Mouse (Mus musculus) embryonic facial prominence, embryonic 13.5 days (tissue): ENCODE results near the gene Arap1. TPM values are rescaled to one million over a fixed set of nuclear protein-coding genes. Genes with fewer than 3 reads are reported as not detected.

Source experiments
- ATAC-seq: fragments of 200-750 bp; cut with Nextera tagmentation; 2 replicates; pipeline ENCODE4 v1.8.0; 2017; ENCODE audit warnings: low read depth; ENCODE audit not compliant: insufficient number of reproducible peaks, insufficient read depth, low FRiP score, low TSS enrichment
- H3K27ac ChIP-seq: fragments of 300-500 bp; sonication (generic); 2 replicates; pipeline ENCODE4 v1.5.1; 2015; ENCODE audit warnings: moderate library complexity, mild to moderate bottlenecking, inconsistent platforms
- H3K27me3 ChIP-seq: fragments of 300-500 bp; sonication (generic); 2 replicates; pipeline ENCODE4 v1.6.1; 2015; ENCODE audit warnings: mild to moderate bottlenecking, inconsistent platforms
- H3K36me3 ChIP-seq: fragments of 300-500 bp; sonication (generic); 2 replicates; pipeline ENCODE4 v1.6.1; 2015; ENCODE audit warnings: mild to moderate bottlenecking, inconsistent platforms
- H3K4me1 ChIP-seq: fragments of 300-500 bp; sonication (generic); 2 replicates; pipeline ENCODE4 v1.6.1; 2015; ENCODE audit warnings: inconsistent platforms
- H3K4me2 ChIP-seq: fragments of 300-500 bp; sonication (generic); 2 replicates; pipeline ENCODE4 v1.6.1; 2015; ENCODE audit warnings: moderate library complexity, mild to moderate bottlenecking, inconsistent platforms
- H3K4me3 ChIP-seq: fragments of 300-500 bp; sonication (generic); 2 replicates; pipeline ENCODE4 v1.5.1; 2015; ENCODE audit warnings: mild to moderate bottlenecking, inconsistent platforms
- H3K9ac ChIP-seq: fragments of 300-500 bp; sonication (generic); 2 replicates; pipeline ENCODE4 v1.6.1; 2015; ENCODE audit warnings: mild to moderate bottlenecking, inconsistent platforms
- H3K9me3 ChIP-seq: fragments of 300-500 bp; sonication (generic); 2 replicates; pipeline ENCODE4 v1.6.1; 2016; ENCODE audit warnings: inconsistent platforms
- WGBS: fragments of 180-500 bp; shearing (Covaris S2); methylation state at CpG from one replicate; pipeline ENCODE4 v1.1.7; 2015; ENCODE audit warnings: mixed read lengths; 5-methylcytosine and 5-hydroxymethylcytosine counted together
- polyA plus RNA-seq: library from polyadenylated mRNA; unstranded; fragments of >200 nt; fragmentation: Nextera tagmentation; extraction: Ambion mirVana; gene quantifications from 2 replicates; pipeline ENCODE4 v1.2.1, GENCODE M21; 2015

Gene Arap1
- 41.4 and 46.5 TPM in 2 replicates for polyA plus RNA-seq

DNA sequence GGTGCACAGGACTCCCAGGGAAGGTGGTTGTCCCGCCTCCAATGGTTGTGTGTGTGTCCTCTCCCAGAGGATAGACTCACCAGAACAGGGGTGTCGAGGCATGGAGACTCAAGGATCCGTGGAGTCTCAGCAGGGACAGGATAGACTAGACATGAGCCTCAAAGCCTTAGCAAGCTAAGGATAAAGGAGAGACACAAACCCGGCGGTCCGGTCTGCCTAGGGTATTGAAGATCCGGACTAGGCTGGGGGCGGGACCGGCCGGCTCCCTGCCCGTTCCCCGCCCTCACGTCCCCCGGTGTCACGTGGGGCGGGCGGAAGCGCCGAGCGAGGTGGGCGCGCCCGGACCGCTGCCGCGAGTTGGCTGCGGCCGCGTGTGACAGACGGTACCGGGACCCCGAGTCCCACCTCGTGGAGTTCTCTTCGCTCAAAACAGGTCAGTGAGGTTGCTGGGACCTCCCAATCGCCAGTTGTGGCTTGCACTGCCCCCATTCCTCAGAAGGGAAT is at the start of gene Arap1:
TSS of gene Arap1 (plus strand) at position 301 of the 504 bp plus-strand sequence.
- Histone ChIP-seq H3K9me3 (no peaks in the 10 kb centered on the region), H3K4me1 (peaks cover 29% of the 10 kb centered on the region), H3K4me2 (peak within 1 kb of the TSS; percentile 98), H3K4me3 (peak within 1 kb of the TSS; percentile 63), H3K27me3 (peaks cover 5% of the 10 kb centered on the region), H3K9ac (peak within 1 kb of the TSS; percentile 72), H3K36me3 (0 out of 2 replicates have a peak, but pooled peaks cover 4% of the 10 kb centered on the region), H3K27ac (no peak within 1 kb of the TSS)
- peak; percentile 60; the same call in 1 of the 2 replicates for ATAC-seq
- WGBS = under 1% methylated on average over 33 of the region's 35 CpGs

DNA sequence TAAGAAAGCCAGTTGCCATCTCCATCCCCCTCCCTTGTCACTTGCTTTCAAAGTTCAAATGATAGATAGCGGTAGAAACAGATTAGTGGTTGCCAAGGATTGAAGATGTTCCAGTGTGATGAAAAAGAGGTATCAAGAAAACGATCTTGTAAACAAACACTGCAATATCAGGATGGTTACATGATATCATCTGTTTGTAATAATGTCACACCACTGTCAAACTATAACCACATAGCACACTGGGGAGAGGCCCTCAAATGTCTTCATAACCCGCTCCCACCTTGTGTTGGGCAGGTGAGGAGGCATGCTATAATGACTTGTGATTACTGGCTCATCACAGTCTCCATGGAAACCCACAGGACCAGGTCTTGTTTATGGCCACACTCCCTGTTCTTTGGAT is 49.5 kb upstream of the Arap1 start:
- 81% methylated on average over 3 of the region's 3 CpGs for WGBS
- Histone ChIP-seq H3K36me3 (no peaks in the 10 kb centered on the region; the same call in 1 of the 2 replicates), H3K9ac (no peak overlapping the region), H3K4me1 (peaks cover 34% of the 10 kb centered on the region), H3K27ac (no peak overlapping the region), H3K9me3 (no peaks in the 10 kb centered on the region), H3K4me2 (no peak overlapping the region), H3K27me3 (peaks cover 30% of the 10 kb centered on the region), H3K4me3 (no peak overlapping the region)
- ATAC-seq = no peak

DNA sequence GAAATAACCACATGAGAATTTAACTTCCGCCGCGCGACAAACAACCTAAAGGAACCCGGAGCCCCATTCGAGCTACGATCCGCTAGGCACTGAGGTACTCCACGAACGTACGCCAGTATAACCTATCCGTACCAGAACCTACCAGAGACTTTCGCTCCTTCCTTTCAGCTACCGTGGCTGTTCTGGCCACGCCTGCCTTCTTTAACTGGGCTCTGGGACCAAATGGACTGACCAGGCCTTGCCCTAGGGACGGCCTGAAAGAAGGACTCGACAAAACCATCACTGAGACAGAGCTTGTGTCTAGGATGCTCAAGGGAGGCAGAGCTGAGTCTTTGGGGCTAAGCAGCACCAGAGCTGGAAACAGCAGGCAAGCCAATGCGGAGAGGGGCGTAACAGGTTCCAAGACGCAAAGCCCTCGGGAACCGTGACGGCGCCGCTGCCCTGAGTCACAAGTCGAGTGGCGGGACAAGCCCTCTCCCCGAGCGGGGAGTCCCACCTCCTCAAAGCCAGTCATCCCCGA is 46.4 kb upstream of the Arap1 start:
- peaks cover 30% of the 10 kb centered on the region for H3K4me1 ChIP-seq
- peaks cover 26% of the 10 kb centered on the region for H3K27me3 ChIP-seq
- under 1% methylated on average over 30 of the region's 30 CpGs for WGBS
- 0 out of 2 replicates have a peak, but pooled peaks have one; percentile 0 for ATAC-seq
- H3K9ac ChIP-seq = peak overlapping the region; percentile 78
- peak overlapping the region; percentile 74 for H3K4me3 ChIP-seq
- no peaks in the 10 kb centered on the region for H3K36me3 ChIP-seq
- peak overlapping the region; percentile 89 for H3K4me2 ChIP-seq
- H3K27ac ChIP-seq = peak overlapping the region; percentile 76
- no peaks in the 10 kb centered on the region for H3K9me3 ChIP-seq

DNA sequence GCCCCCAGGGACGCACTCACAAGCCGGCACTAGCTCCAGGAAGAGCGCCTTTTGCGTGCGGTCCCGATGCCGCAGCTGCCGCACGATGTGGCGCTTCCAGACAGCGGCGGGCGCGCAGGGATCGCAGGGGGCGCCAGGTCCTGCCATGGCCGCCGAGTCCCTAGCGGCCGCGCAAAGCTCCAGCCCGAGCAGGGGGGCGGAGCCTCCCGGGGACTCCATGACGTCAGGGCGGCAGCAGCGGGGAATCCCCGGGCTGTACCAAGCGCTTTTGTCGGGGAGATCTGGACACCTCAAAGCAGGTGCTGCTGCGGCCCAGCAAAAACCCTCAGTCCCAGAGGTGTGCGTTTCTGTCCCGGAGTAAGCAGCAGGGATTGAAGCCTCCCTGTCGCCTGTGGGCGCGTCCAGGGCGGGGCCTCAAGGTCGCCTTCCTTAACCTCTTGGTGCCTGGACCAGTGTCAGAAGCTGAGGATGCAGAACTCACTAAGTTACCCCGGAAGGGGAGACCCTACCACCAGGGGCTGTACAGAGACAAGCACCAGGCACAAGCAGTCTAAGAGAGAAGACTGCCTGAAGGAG is 45.9 kb upstream of the Arap1 start, which contains the start of gene Atg16l2:
TSS of gene Atg16l2 (minus strand) at position 371 of the 576 bp plus-strand sequence.
- under 1% methylated on average over 39 of the region's 39 CpGs for WGBS
- Histone ChIP-seq H3K27me3 (peaks cover 26% of the 10 kb centered on the region), H3K27ac (peak within 1 kb of the TSS; percentile 76), H3K4me3 (peak within 1 kb of the TSS; percentile 74), H3K9me3 (no peaks in the 10 kb centered on the region), H3K4me1 (peaks cover 25% of the 10 kb centered on the region), H3K36me3 (no peaks in the 10 kb centered on the region), H3K9ac (peak within 1 kb of the TSS; percentile 78), H3K4me2 (peak within 1 kb of the TSS; percentile 89)
- peak; percentile 96 for ATAC-seq

DNA sequence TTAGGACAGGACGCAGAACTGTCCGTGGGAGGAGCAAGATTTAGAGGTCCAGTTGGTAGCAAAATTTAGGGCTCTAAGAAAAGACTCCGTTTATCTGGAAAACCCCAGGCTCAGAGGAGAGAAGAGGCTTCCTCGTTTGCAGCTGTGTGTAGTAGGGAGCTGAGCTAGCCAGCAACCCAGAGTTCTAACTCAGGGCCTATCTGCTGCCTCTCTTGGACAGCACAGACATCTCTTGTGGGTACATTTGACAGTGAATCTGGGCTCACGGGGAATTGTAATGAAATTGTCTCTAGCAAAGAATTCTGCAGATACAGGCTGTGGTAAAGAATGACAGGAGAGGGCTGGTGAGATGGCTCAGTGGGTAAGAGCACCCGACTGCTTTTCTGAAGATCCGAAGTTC is 45.2 kb upstream of the Arap1 start:
- Histone ChIP-seq H3K9ac (peak overlapping the region; percentile 78; the same call in 1 of the 2 replicates), H3K36me3 (no peaks in the 10 kb centered on the region), H3K4me1 (peaks cover 22% of the 10 kb centered on the region), H3K4me2 (peak overlapping the region; percentile 89), H3K27ac (peak overlapping the region; percentile 76; the same call in 1 of the 2 replicates), H3K4me3 (peak overlapping the region; percentile 74), H3K9me3 (no peaks in the 10 kb centered on the region), H3K27me3 (peaks cover 22% of the 10 kb centered on the region)
- no peak for ATAC-seq
- 28% methylated on average over 7 of the region's 7 CpGs for WGBS

DNA sequence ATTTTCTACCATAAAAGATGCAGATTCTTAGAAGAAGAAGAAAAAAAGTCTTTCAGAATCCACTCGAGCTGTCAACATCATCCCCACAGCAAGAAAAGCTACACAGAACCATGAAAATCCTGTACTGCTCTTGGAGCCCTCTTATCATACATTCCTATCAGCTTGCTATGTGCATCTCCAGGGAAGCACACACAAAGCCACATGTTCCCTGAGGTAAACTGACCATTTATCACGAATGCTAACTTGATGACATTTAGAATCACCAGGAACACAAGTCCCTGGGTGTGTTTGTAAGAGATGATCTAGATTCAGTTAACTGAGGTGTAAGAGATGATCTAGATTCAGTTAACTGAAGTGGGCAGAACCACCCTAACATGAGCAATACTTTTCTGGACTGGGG is 41.0 kb upstream of the Arap1 start:
- no peak for ATAC-seq
- H3K9me3 ChIP-seq = no peaks in the 10 kb centered on the region
- no peak overlapping the region for H3K4me3 ChIP-seq
- H3K36me3 ChIP-seq = no peaks in the 10 kb centered on the region
- no peak overlapping the region for H3K27ac ChIP-seq
- H3K9ac ChIP-seq = no peak overlapping the region
- H3K4me1 ChIP-seq = peaks cover 9% of the 10 kb centered on the region
- no peak overlapping the region for H3K4me2 ChIP-seq
- no peaks in the 10 kb centered on the region for H3K27me3 ChIP-seq
- WGBS = 39% methylated on average over 2 of the region's 2 CpGs

DNA sequence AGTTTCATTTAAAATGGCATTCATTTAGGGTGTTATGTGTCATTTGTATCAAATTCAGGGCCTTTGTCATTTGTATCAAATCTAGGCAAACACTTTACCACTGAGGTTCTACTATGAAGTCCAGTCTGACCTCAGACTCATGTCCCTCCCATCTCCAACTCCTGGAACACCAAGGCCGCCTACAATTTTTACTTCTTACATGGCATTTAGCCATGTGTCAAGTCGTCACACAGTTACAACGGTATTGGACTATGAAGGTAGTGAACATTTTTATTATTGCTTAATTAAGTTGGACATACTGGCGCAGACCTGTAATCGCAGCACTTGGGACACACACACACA is 37.9 kb upstream of the Arap1 start:
- Histone ChIP-seq H3K9ac (peak overlapping the region; percentile 78), H3K36me3 (no peaks in the 10 kb centered on the region), H3K27me3 (no peaks in the 10 kb centered on the region), H3K4me2 (peak overlapping the region; percentile 61), H3K9me3 (no peaks in the 10 kb centered on the region), H3K4me1 (0 out of 2 replicates have a peak, but pooled peaks cover 4% of the 10 kb centered on the region), H3K27ac (peak overlapping the region; percentile 94), H3K4me3 (peak overlapping the region; percentile 72)
- no peak for ATAC-seq
- WGBS = 32% methylated on average over 5 of the region's 5 CpGs

DNA sequence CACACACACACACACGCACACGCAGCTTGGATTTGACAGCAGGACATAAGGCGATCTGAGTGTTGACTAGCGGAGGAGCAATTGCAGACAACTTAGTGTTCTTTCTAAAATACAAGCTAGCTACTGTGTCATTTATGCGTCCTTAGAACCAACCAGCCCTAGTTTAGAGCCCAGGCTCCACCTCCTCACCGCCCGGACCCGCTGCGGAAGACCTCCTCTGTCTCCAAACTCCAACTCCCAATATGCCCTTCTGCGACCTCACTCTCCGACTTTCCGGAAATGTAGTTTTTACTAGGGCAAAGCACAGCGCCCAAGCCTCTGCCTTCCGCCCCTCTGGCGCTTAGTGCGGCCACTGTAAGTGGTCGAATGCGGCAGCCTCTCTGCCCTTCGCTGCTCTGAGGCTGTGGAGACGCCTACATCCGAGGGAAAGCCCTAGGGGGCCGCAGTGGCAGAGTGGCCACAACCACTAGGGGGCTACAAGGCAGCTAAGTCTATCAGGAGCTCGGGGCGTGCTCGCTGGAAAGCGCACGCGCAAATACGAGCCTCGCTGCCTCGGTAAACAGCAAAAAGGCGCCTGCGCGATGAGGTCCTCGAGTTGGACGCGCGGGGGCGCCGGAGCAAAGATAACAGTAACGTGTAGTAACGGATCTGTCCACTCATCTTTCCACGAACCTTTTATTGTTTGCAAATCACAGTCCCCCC is 37.4 kb upstream of the Arap1 start:
- H3K4me1 ChIP-seq = 0 out of 2 replicates have a peak, but pooled peaks cover 4% of the 10 kb centered on the region
- H3K36me3 ChIP-seq = no peaks in the 10 kb centered on the region
- H3K4me2 ChIP-seq = peak overlapping the region; percentile 61
- H3K27me3 ChIP-seq = no peaks in the 10 kb centered on the region
- ATAC-seq = peak; percentile 92
- 1% methylated on average over 43 of the region's 43 CpGs for WGBS
- peak overlapping the region; percentile 72 for H3K4me3 ChIP-seq
- H3K27ac ChIP-seq = peak overlapping the region; percentile 94
- no peaks in the 10 kb centered on the region for H3K9me3 ChIP-seq
- peak overlapping the region; percentile 78 for H3K9ac ChIP-seq

DNA sequence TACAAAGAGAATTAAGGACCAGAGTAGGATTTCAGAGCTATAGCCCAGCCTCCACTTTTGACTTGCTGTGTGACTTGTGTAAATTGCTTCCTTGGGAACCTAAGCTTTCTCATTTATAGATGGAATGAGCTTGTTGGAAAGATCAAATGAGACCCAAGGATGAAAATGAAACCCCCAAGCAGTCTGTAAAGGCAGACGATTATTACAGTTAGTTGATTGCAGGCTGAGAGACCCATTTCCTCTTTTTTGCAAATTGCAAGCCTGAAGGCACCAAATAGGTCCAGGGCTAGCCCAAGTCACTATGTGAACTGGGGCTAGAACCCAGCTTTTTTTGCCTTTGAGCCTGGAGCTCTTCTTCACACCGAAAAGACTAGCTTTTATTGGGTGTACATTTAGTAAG is 36.8 kb upstream of the Arap1 start:
- no peak for ATAC-seq
- H3K27ac ChIP-seq = peak overlapping the region; percentile 94; the same call in 1 of the 2 replicates
- 0 out of 2 replicates have a peak, but pooled peaks cover 4% of the 10 kb centered on the region for H3K4me1 ChIP-seq
- H3K4me2 ChIP-seq = peak overlapping the region; percentile 61
- H3K27me3 ChIP-seq = no peaks in the 10 kb centered on the region
- H3K9me3 ChIP-seq = no peaks in the 10 kb centered on the region
- H3K4me3 ChIP-seq = peak overlapping the region; percentile 72
- 27% methylated on average over 2 of the region's 2 CpGs for WGBS
- H3K36me3 ChIP-seq = no peaks in the 10 kb centered on the region
- 0 out of 2 replicates have a peak overlapping the region, but pooled peaks have one; percentile 78 for H3K9ac ChIP-seq

DNA sequence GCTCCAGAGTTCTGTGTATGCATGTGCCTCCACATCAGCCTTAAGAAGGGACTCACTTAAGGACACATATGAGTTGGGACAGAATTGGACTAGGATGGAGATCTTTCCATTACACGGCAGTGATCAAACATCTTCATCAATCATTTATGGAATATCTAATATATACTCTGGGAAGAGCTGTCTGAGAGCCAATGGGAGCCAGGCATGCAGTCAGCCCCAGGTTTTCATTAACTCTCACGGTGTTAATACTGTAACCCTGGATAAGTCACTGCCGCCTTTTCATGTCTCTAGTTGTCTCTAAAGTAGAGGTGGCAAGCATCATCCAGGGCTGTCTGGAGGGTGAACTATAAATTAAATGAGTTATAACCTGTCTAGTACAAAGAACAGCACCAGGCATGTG is 34.8 kb upstream of the Arap1 start:
- no peaks in the 10 kb centered on the region for H3K36me3 ChIP-seq
- H3K4me2 ChIP-seq = no peak overlapping the region
- H3K9ac ChIP-seq = no peak overlapping the region
- H3K27ac ChIP-seq = no peak overlapping the region
- WGBS = 70% methylated on average over 3 of the region's 3 CpGs
- no peaks in the 10 kb centered on the region for H3K9me3 ChIP-seq
- peaks cover 1% of the 10 kb centered on the region; the same call in 1 of the 2 replicates for H3K27me3 ChIP-seq
- H3K4me3 ChIP-seq = no peak overlapping the region
- no peak for ATAC-seq
- 0 out of 2 replicates have a peak, but pooled peaks cover 4% of the 10 kb centered on the region for H3K4me1 ChIP-seq

DNA sequence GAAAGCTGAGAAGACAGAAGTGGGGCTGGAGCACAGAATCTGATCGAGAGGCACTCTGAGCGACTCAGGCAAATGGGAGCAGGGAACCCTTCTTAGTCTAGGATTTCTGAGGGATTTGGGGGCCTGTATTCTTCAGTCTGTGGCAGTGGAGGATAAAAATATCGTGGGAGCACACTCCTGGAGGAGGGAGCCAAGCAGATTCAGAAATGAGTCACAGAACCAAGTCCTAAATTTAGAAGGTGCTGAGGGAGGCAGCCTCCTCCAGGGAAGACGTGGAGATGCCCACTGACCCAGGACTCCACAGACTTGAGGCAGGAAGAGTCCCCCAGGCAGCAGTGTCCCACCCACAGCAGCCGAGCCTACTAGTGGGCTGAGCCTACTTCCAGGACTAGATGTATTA is 33.5 kb upstream of the Arap1 start:
- H3K4me3 ChIP-seq = no peak overlapping the region
- H3K4me2 ChIP-seq = no peak overlapping the region
- H3K27ac ChIP-seq = no peak overlapping the region
- H3K9me3 ChIP-seq = no peaks in the 10 kb centered on the region
- peaks cover 11% of the 10 kb centered on the region for H3K27me3 ChIP-seq
- 61% methylated on average over 5 of the region's 5 CpGs for WGBS
- ATAC-seq = no peak
- H3K4me1 ChIP-seq = 0 out of 2 replicates have a peak, but pooled peaks cover 4% of the 10 kb centered on the region
- H3K36me3 ChIP-seq = no peaks in the 10 kb centered on the region
- H3K9ac ChIP-seq = no peak overlapping the region
